Mouse (Mus musculus): ENCODE data around the gene Vgf. TPM values are rescaled to one million over a fixed set of nuclear protein-coding genes. Genes with fewer than 3 reads are reported as not detected.

The Vgf gene
- polyA plus RNA-seq, 1 experiment from 2014 or later: 0.94 TPM

GRCm38 (mm10) chr5:137061809-137062481, 35.8 kb downstream of the Vgf start:
- peak; percentile 18 for DNase-seq (ENCODE audit: low spot score)
- WGBS: 27% methylated on average over 12 of the region's 12 CpGs
- no peaks in the 10 kb centered on the region; the same call in 1 of the 2 replicates for H3K4me1 ChIP-seq (replicated peaks)
- no peak overlapping the region for H3K4me3 ChIP-seq
- H3K36me3 ChIP-seq: no peaks in the 10 kb centered on the region
- H3K27ac ChIP-seq: no peak overlapping the region
- no peaks in the 10 kb centered on the region for H3K27me3 ChIP-seq (ENCODE audit: insufficient read depth, poor library complexity, severe bottlenecking)
- H3K9me3 ChIP-seq: no peaks in the 10 kb centered on the region

GRCm38 (mm10) chr5:137062601-137063000, 36.4 kb downstream of the Vgf start:
- 91% methylated on average over 5 of the region's 5 CpGs for WGBS
- H3K36me3 ChIP-seq: no peaks in the 10 kb centered on the region

GRCm38 (mm10) chr5:137065454-137065853, 39.3 kb downstream of the Vgf start:
- Histone ChIP-seq H3K27ac (no peak overlapping the region), H3K36me3 (no peaks in the 10 kb centered on the region), H3K27me3 (ENCODE audit: insufficient read depth, poor library complexity, severe bottlenecking) (no peaks in the 10 kb centered on the region), H3K9me3 (no peaks in the 10 kb centered on the region), H3K4me1 (replicated peaks) (no peaks in the 10 kb centered on the region; the same call in 1 of the 2 replicates), H3K4me3 (no peak overlapping the region)
- no peak for DNase-seq (ENCODE audit: low spot score)
- 67% methylated on average over 6 of the region's 6 CpGs for WGBS

More at GRCm38 (mm10) chr5:137062601-137063000, 36.4 kb downstream of the Vgf start:
- Histone ChIP-seq H3K9me3 (no peaks in the 10 kb centered on the region), H3K27me3 (ENCODE audit: insufficient read depth, poor library complexity, severe bottlenecking) (no peaks in the 10 kb centered on the region), H3K4me3 (no peak overlapping the region), H3K4me1 (replicated peaks) (no peaks in the 10 kb centered on the region; the same call in 1 of the 2 replicates), H3K27ac (no peak overlapping the region)
- DNase-seq (ENCODE audit: low spot score): no peak

- no peak overlapping the region for H3K4me3 ChIP-seq
- H3K9me3 ChIP-seq: no peaks in the 10 kb centered on the region
- no peaks in the 10 kb centered on the region for H3K27me3 ChIP-seq (ENCODE audit: insufficient read depth, poor library complexity, severe bottlenecking)
- no peak for DNase-seq (ENCODE audit: low spot score)
- WGBS: 80% methylated on average over 8 of the region's 8 CpGs
- no peaks in the 10 kb centered on the region for H3K36me3 ChIP-seq
- no peaks in the 10 kb centered on the region; the same call in 1 of the 2 replicates for H3K4me1 ChIP-seq (replicated peaks)
- H3K27ac ChIP-seq: no peak overlapping the region
Observed at GRCm38 (mm10) chr5:137065923-137066322, 39.7 kb downstream of the Vgf start.

DNA sequence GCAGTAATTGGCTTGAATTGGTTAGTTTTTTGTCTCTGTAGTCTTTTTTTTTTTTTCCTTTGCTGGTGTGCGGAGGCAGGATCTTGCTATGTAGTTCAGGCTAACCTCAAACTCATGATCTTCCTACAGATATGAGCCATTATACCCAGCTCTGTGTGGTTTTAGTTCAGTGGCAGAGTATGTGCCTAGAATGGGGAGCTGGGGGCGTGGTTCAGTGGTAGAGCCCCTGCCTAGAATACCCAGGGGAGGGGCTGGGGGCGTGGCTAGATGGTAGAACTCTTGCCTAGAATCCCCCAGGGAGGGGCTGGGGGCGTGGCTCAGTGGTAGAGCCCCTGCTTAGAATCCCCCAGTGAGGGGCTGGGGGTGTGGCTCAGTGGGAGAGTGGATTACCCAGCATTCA, 42.5 kb downstream of the Vgf start:
- no peaks in the 10 kb centered on the region for H3K27me3 ChIP-seq (ENCODE audit: insufficient read depth, poor library complexity, severe bottlenecking)
- no peak overlapping the region for H3K27ac ChIP-seq
- H3K9me3 ChIP-seq: no peaks in the 10 kb centered on the region
- peaks cover 11% of the 10 kb centered on the region for H3K4me1 ChIP-seq (replicated peaks)
- no peaks in the 10 kb centered on the region for H3K36me3 ChIP-seq
- no peak for DNase-seq (ENCODE audit: low spot score)
- H3K4me3 ChIP-seq: no peak overlapping the region
- WGBS: 78% methylated on average over 4 of the region's 4 CpGs

DNA sequence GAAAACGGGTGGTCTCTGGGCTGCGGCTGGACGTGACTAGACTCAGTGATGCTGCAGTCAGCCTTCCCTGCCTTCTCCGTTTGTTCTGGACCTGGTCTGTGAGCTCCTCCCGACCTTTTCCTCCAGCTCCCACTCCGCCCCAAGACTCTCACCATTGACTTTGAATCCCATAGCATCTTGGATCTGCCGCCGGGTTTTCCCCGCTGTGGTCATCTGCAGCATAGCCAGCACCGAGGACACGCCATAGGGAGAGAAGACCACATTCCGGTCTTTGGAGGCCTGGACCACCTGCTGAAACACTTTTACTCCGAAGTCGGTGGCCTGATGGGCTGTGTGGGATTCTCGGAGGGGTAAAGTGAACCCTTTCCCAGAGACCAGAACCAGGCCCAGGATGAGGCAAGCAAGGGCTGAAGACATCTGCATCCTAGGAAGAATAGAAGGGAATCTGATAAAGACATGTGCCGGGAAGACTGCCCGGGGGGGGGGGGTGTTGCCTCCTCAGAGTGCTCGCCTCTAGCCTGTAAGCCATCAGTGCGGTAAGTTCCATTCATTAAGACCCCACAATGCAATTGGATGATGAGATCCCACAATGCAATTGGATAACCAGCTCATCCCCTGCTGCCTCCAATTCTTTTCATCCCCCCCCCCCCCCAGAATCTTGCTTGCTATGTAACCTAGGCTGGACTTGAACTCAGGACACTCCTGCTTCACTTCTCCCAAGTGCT, 44.9 kb downstream of the Vgf start:
- Histone ChIP-seq H3K27ac (no peak overlapping the region), H3K4me3 (no peak overlapping the region), H3K36me3 (no peaks in the 10 kb centered on the region), H3K9me3 (no peaks in the 10 kb centered on the region), H3K27me3 (ENCODE audit: insufficient read depth, poor library complexity, severe bottlenecking) (no peaks in the 10 kb centered on the region), H3K4me1 (replicated peaks) (peaks cover 26% of the 10 kb centered on the region)
- DNase-seq (ENCODE audit: low spot score): no peak
- 86% methylated on average over 19 of the region's 19 CpGs for WGBS

- Histone ChIP-seq H3K27me3 (ENCODE audit: insufficient read depth, poor library complexity, severe bottlenecking) (no peaks in the 10 kb centered on the region), H3K36me3 (no peaks in the 10 kb centered on the region), H3K27ac (peak within 1 kb of the TSS; percentile 57), H3K4me3 (peak within 1 kb of the TSS; percentile 45), H3K4me1 (replicated peaks) (peaks cover 34% of the 10 kb centered on the region), H3K9me3 (no peaks in the 10 kb centered on the region)
- peak; percentile 68 for DNase-seq (ENCODE audit: low spot score)
- 20% methylated on average over 23 of the region's 23 CpGs for WGBS
Observed at GRCm38 (mm10) chr5:137072079-137072960, 46.1 kb downstream of the Vgf start, which contains the start of gene Serpine1. TSS of gene Serpine1 (minus strand) at chr5:137072268.

GRCm38 (mm10) chr5:137073141-137073540, 46.9 kb downstream of the Vgf start:
- Histone ChIP-seq H3K9me3 (no peaks in the 10 kb centered on the region), H3K27ac (no peak overlapping the region), H3K4me1 (replicated peaks) (peaks cover 34% of the 10 kb centered on the region), H3K4me3 (no peak overlapping the region), H3K36me3 (no peaks in the 10 kb centered on the region), H3K27me3 (ENCODE audit: insufficient read depth, poor library complexity, severe bottlenecking) (no peaks in the 10 kb centered on the region)
- 90% methylated on average over 8 of the region's 8 CpGs for WGBS
- no peak for DNase-seq (ENCODE audit: low spot score)

DNA sequence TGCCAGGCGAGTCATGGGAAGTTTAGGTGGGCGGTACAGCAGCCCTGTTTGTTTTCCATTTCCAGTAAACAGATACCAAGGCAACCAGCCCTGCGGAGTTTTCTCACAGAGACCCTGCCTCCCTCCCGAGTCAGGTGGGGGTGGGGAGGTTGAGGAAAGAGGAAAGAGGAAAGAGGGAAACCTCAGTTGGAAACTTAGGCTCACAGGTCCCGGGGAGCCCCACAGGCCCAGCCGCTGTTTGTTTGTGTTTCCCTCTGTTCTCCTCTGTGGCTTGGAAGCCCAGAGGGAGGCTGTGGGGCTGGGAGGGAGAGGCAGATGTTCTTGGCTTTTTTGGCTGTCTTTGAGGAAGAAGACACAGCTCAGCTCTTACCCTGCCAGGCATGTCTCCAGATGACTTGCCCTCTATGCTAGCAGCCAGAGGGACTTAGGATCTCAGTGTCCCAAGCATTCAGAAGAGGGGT, 48.0 kb downstream of the Vgf start:
- Histone ChIP-seq H3K4me3 (no peak overlapping the region), H3K9me3 (no peaks in the 10 kb centered on the region), H3K36me3 (no peaks in the 10 kb centered on the region), H3K27ac (0 out of 2 replicates have a peak overlapping the region, but pooled peaks have one; percentile 24), H3K4me1 (replicated peaks) (peaks cover 34% of the 10 kb centered on the region), H3K27me3 (ENCODE audit: insufficient read depth, poor library complexity, severe bottlenecking) (no peaks in the 10 kb centered on the region)
- DNase-seq (ENCODE audit: low spot score): no peak
- WGBS: 25% methylated on average over 6 of the region's 6 CpGs

- Histone ChIP-seq H3K27ac (0 out of 2 replicates have a peak overlapping the region, but pooled peaks have one; percentile 50), H3K36me3 (no peaks in the 10 kb centered on the region), H3K4me3 (no peak overlapping the region), H3K4me1 (replicated peaks) (peaks cover 43% of the 10 kb centered on the region), H3K27me3 (ENCODE audit: insufficient read depth, poor library complexity, severe bottlenecking) (no peaks in the 10 kb centered on the region), H3K9me3 (no peaks in the 10 kb centered on the region)
- WGBS: 63% methylated on average over 6 of the region's 6 CpGs
- no peak for DNase-seq (ENCODE audit: low spot score)
Observed at GRCm38 (mm10) chr5:137075726-137076125, 49.5 kb downstream of the Vgf start.

DNA sequence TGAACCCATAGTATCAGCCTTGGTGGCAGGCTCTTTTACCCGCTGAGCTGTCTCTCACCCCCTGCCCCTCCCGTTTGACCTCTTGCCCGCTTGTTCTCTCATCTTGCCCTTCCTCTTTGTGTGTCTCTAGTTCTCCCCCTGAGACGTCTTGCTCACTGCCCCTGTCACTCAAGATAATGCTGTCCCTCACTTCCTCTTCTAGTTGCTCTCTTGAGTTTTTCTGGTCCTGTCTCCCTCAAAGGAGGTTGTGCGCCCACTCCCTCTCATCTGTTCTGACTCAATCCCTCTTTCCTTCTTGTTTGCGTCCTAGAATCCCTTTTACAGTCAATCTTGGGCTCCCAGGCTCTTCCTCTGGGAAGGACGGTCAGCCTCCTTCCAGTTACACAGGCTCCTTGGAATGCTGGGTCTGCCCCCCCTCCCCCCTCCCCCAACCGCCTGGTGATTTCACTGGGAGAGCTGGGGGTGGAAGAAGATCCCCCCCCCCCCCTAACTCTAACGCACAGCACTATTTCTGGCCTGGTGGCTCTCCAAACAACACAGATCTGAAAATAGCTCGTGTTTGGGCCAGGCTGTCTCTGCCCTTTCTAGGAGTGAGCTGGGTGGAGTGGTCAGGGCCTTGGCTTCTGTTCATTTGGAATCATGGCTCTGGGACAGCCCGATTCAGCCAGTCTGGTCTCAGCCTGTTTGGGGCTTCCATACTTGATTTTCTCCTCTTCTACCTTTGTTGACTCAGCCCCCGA, 50.2 kb downstream of the Vgf start:
- peak; percentile 25 for DNase-seq (ENCODE audit: low spot score)
- peak overlapping the region; percentile 50; the same call in 1 of the 2 replicates for H3K27ac ChIP-seq
- no peaks in the 10 kb centered on the region for H3K36me3 ChIP-seq
- H3K4me1 ChIP-seq (replicated peaks): peaks cover 45% of the 10 kb centered on the region
- 31% methylated on average over 12 of the region's 12 CpGs for WGBS
- no peak overlapping the region for H3K4me3 ChIP-seq
- H3K9me3 ChIP-seq: no peaks in the 10 kb centered on the region
- no peaks in the 10 kb centered on the region for H3K27me3 ChIP-seq (ENCODE audit: insufficient read depth, poor library complexity, severe bottlenecking)

- 88% methylated on average over 7 of the region's 7 CpGs for WGBS
- no peak overlapping the region for H3K27ac ChIP-seq
- H3K36me3 ChIP-seq: no peaks in the 10 kb centered on the region
- no peaks in the 10 kb centered on the region for H3K9me3 ChIP-seq
- H3K4me1 ChIP-seq (replicated peaks): peaks cover 39% of the 10 kb centered on the region
- H3K27me3 ChIP-seq (ENCODE audit: insufficient read depth, poor library complexity, severe bottlenecking): no peaks in the 10 kb centered on the region
- no peak overlapping the region for H3K4me3 ChIP-seq
- DNase-seq (ENCODE audit: low spot score): no peak
Observed at GRCm38 (mm10) chr5:137077187-137077586, 51.0 kb downstream of the Vgf start.
